Mouse (Mus musculus): ENCODE measurements at regions not wholly inside any gene's neighbourhood (a gene's known extent, or its start where the extent isn't known, plus 50 kb on each side); places are given as distances from the start of the nearest gene placed in this dataset.

- 80% methylated on average over 14 of the region's 14 CpGs for WGBS
These were observed 184.2 kb upstream of the Dapk1 start for GRCm38 (mm10) chr13:60417436-60418158.

DNA sequence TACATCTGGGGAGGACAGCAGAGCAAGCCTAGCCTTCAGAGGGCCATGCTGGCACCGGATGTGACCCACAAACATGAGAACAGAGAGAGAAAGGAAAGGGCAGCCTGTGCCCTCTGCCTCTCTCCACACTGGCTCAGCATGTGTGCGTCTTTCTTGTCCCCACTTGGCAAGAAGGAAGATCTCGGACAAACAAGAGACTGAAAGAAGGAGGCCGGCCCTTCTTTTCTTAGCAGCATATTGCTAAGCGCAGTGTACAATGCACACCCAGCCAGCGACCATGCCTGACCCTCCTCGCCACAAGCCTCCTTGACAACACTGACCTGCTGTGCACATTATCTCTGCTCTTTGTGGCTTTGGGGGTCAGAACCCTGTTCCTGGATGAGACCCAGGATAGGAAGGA, 181.4 kb upstream of the Dapk1 start:
- Histone ChIP-seq H3K9ac (no peak overlapping the region), H3K4me2 (replicated peaks) (no peak overlapping the region), H3K4me3 (replicated peaks; ENCODE audit: low read length) (no peak overlapping the region), H3K9me3 (ENCODE audit: control insufficient read depth, low read length) (no peaks in the 10 kb centered on the region), H3K4me1 (replicated peaks; ENCODE audit: control insufficient read depth, insufficient read depth, low read length) (no peaks in the 10 kb centered on the region; the same call in 1 of the 2 replicates), H3K27me3 (ENCODE audit: control insufficient read depth, insufficient read depth, low read length) (no peaks in the 10 kb centered on the region), H3K36me3 (replicated peaks; ENCODE audit: control insufficient read depth, insufficient read depth) (no peaks in the 10 kb centered on the region), H3K27ac (no peak overlapping the region)
- no peak for ATAC-seq (ENCODE audit: low FRiP score)
- 10% methylated on average over 7 of the region's 7 CpGs for WGBS
- no peak for DNase-seq (ENCODE audit: low spot score)

More at GRCm38 (mm10) chr13:60417436-60418158, 184.2 kb upstream of the Dapk1 start:
- H3K9me3 ChIP-seq (ENCODE audit: control insufficient read depth, low read length) = no peaks in the 10 kb centered on the region
- no peak for ATAC-seq (ENCODE audit: low FRiP score)
- H3K4me3 ChIP-seq (replicated peaks; ENCODE audit: low read length) = no peak overlapping the region
- DNase-seq (ENCODE audit: low spot score) = no peak
- H3K4me1 ChIP-seq (replicated peaks; ENCODE audit: control insufficient read depth, insufficient read depth, low read length) = no peaks in the 10 kb centered on the region; the same call in 1 of the 2 replicates
- no peak overlapping the region for H3K9ac ChIP-seq
- no peaks in the 10 kb centered on the region for H3K27me3 ChIP-seq (ENCODE audit: control insufficient read depth, insufficient read depth, low read length)
- no peak overlapping the region for H3K4me2 ChIP-seq (replicated peaks)
- H3K36me3 ChIP-seq (replicated peaks; ENCODE audit: control insufficient read depth, insufficient read depth) = no peaks in the 10 kb centered on the region
- H3K27ac ChIP-seq = no peak overlapping the region

GRCm38 (mm10) chr13:60420842-60421696, 180.7 kb upstream of the Dapk1 start:
- no peak overlapping the region for H3K4me3 ChIP-seq (replicated peaks; ENCODE audit: low read length)
- H3K9me3 ChIP-seq (ENCODE audit: control insufficient read depth, low read length) = no peaks in the 10 kb centered on the region
- ATAC-seq (ENCODE audit: low FRiP score) (no peak), DNase-seq (ENCODE audit: low spot score) (no peak)
- H3K27me3 ChIP-seq (ENCODE audit: control insufficient read depth, insufficient read depth, low read length) = no peaks in the 10 kb centered on the region
- H3K4me2 ChIP-seq (replicated peaks) = no peak overlapping the region
- no peak overlapping the region for H3K27ac ChIP-seq
- H3K4me1 ChIP-seq (replicated peaks; ENCODE audit: control insufficient read depth, insufficient read depth, low read length) = no peaks in the 10 kb centered on the region; the same call in 1 of the 2 replicates
- WGBS = 58% methylated on average over 3 of the region's 3 CpGs
- H3K36me3 ChIP-seq (replicated peaks; ENCODE audit: control insufficient read depth, insufficient read depth) = no peaks in the 10 kb centered on the region
- H3K9ac ChIP-seq = no peak overlapping the region

GRCm38 (mm10) chr13:60424267-60424666, 177.5 kb upstream of the Dapk1 start:
- H3K9me3 ChIP-seq (ENCODE audit: control insufficient read depth, low read length) = no peaks in the 10 kb centered on the region
- H3K4me3 ChIP-seq (replicated peaks; ENCODE audit: low read length) = no peak overlapping the region
- no peak overlapping the region for H3K4me2 ChIP-seq (replicated peaks)
- H3K9ac ChIP-seq = no peak overlapping the region
- H3K27me3 ChIP-seq (ENCODE audit: control insufficient read depth, insufficient read depth, low read length) = no peaks in the 10 kb centered on the region
- no peak overlapping the region for H3K27ac ChIP-seq
- ATAC-seq (ENCODE audit: low FRiP score) (no peak), DNase-seq (ENCODE audit: low spot score) (no peak)
- WGBS = 66% methylated on average over 6 of the region's 6 CpGs
- no peaks in the 10 kb centered on the region for H3K36me3 ChIP-seq (replicated peaks; ENCODE audit: control insufficient read depth, insufficient read depth)
- H3K4me1 ChIP-seq (replicated peaks; ENCODE audit: control insufficient read depth, insufficient read depth, low read length) = peaks cover 5% of the 10 kb centered on the region

- no peaks in the 10 kb centered on the region for H3K9me3 ChIP-seq (ENCODE audit: control insufficient read depth, low read length)
- peaks cover 5% of the 10 kb centered on the region for H3K4me1 ChIP-seq (replicated peaks; ENCODE audit: control insufficient read depth, insufficient read depth, low read length)
- H3K36me3 ChIP-seq (replicated peaks; ENCODE audit: control insufficient read depth, insufficient read depth) = no peaks in the 10 kb centered on the region
- no peak overlapping the region for H3K4me3 ChIP-seq (replicated peaks; ENCODE audit: low read length)
- no peaks in the 10 kb centered on the region for H3K27me3 ChIP-seq (ENCODE audit: control insufficient read depth, insufficient read depth, low read length)
- H3K4me2 ChIP-seq (replicated peaks) = no peak overlapping the region
- no peak overlapping the region for H3K27ac ChIP-seq
- no peak for DNase-seq (ENCODE audit: low spot score)
- WGBS = 61% methylated on average over 11 of the region's 11 CpGs
- no peak for ATAC-seq (ENCODE audit: low FRiP score)
- no peak overlapping the region for H3K9ac ChIP-seq
These were observed 176.6 kb upstream of the Dapk1 start for GRCm38 (mm10) chr13:60425140-60425539.

GRCm38 (mm10) chr13:60425556-60425955, 176.2 kb upstream of the Dapk1 start:
- Histone ChIP-seq H3K9ac (no peak overlapping the region), H3K36me3 (replicated peaks; ENCODE audit: control insufficient read depth, insufficient read depth) (no peaks in the 10 kb centered on the region), H3K4me3 (replicated peaks; ENCODE audit: low read length) (no peak overlapping the region), H3K9me3 (ENCODE audit: control insufficient read depth, low read length) (no peaks in the 10 kb centered on the region), H3K27me3 (ENCODE audit: control insufficient read depth, insufficient read depth, low read length) (no peaks in the 10 kb centered on the region), H3K27ac (no peak overlapping the region), H3K4me2 (replicated peaks) (no peak overlapping the region), H3K4me1 (replicated peaks; ENCODE audit: control insufficient read depth, insufficient read depth, low read length) (peaks cover 5% of the 10 kb centered on the region)
- ATAC-seq (ENCODE audit: low FRiP score) (no peak), DNase-seq (ENCODE audit: low spot score) (no peak)
- WGBS = 87% methylated on average over 6 of the region's 6 CpGs

- no peak overlapping the region for H3K27ac ChIP-seq
- DNase-seq (ENCODE audit: low spot score) (no peak), ATAC-seq (ENCODE audit: low FRiP score) (no peak)
- H3K4me2 ChIP-seq (replicated peaks) = no peak overlapping the region
- H3K27me3 ChIP-seq (ENCODE audit: control insufficient read depth, insufficient read depth, low read length) = no peaks in the 10 kb centered on the region
- H3K4me1 ChIP-seq (replicated peaks; ENCODE audit: control insufficient read depth, insufficient read depth, low read length) = peaks cover 5% of the 10 kb centered on the region; the same call in 1 of the 2 replicates
- no peaks in the 10 kb centered on the region for H3K9me3 ChIP-seq (ENCODE audit: control insufficient read depth, low read length)
- H3K36me3 ChIP-seq (replicated peaks; ENCODE audit: control insufficient read depth, insufficient read depth) = no peaks in the 10 kb centered on the region
- H3K4me3 ChIP-seq (replicated peaks; ENCODE audit: low read length) = no peak overlapping the region
- H3K9ac ChIP-seq = no peak overlapping the region
- WGBS = 91% methylated on average over 12 of the region's 12 CpGs
These were observed 175.4 kb upstream of the Dapk1 start for GRCm38 (mm10) chr13:60426192-60426840.

- H3K9me3 ChIP-seq (ENCODE audit: control insufficient read depth, low read length) = no peaks in the 10 kb centered on the region
- no peaks in the 10 kb centered on the region for H3K27me3 ChIP-seq (ENCODE audit: control insufficient read depth, insufficient read depth, low read length)
- peaks cover 5% of the 10 kb centered on the region; the same call in 1 of the 2 replicates for H3K4me1 ChIP-seq (replicated peaks; ENCODE audit: control insufficient read depth, insufficient read depth, low read length)
- no peak overlapping the region for H3K4me2 ChIP-seq (replicated peaks)
- H3K4me3 ChIP-seq (replicated peaks; ENCODE audit: low read length) = no peak overlapping the region
- no peaks in the 10 kb centered on the region for H3K36me3 ChIP-seq (replicated peaks; ENCODE audit: control insufficient read depth, insufficient read depth)
- H3K9ac ChIP-seq = no peak overlapping the region
- H3K27ac ChIP-seq = no peak overlapping the region
- WGBS = 49% methylated on average over 7 of the region's 7 CpGs
- no peak for ATAC-seq (ENCODE audit: low FRiP score)
- DNase-seq (ENCODE audit: low spot score) = no peak
These were observed 174.7 kb upstream of the Dapk1 start for GRCm38 (mm10) chr13:60427077-60427476.
